Mouse (Mus musculus) adrenal gland, postnatal 4 days (tissue): ENCODE results near the gene Apol10b. TPM values are rescaled to one million over a fixed set of nuclear protein-coding genes. Genes with fewer than 3 reads are reported as not detected.

Source experiments
- total RNA-seq, 2 experiments: library from RNA; stranded (reverse); gene quantifications; 2 replicates each; pipeline ENCODE4 v1.2.3; 2021

The Apol10b gene
- total RNA-seq, 2 experiments from 2014 or later, result 0.14 TPM; not detected in 1

Other genes with a start within 250 kb of the Apol10b start
- gene Apol7a, start 197.0 kb downstream of the Apol10b start, total RNA-seq, result 1 to 10 TPM in 1 of 2 experiments, not detected in 1; 2.5 TPM
- gene Apol9a, start 185.0 kb downstream of the Apol10b start, total RNA-seq, result under 1 TPM; 0.23 to 0.45 TPM
- gene Apol7b, start 148.6 kb downstream of the Apol10b start, total RNA-seq, result not detected
- not detected for gene Apol10a, start 119.1 kb downstream of the Apol10b start, total RNA-seq
- not detected for gene Apol11a, start 87.9 kb downstream of the Apol10b start, total RNA-seq
- gene Apol7c, start 62.8 kb downstream of the Apol10b start, total RNA-seq, result not detected
- gene 1700025B11Rik, start 34.2 kb downstream of the Apol10b start, total RNA-seq, result not detected
- not detected for gene Gm36245, start 3.1 kb upstream of the Apol10b start, total RNA-seq
- under 1 TPM; 0.59 to 0.90 TPM for gene Apol11b, start 47.2 kb upstream of the Apol10b start, total RNA-seq
- under 1 TPM in 1 of 2 experiments, not detected in 1; 0.14 TPM for gene Apol7e, start 102.7 kb upstream of the Apol10b start, total RNA-seq
- under 1 TPM; 0.20 to 0.25 TPM for gene Apol9b, start 132.9 kb upstream of the Apol10b start, total RNA-seq
- 1 to 10 TPM; 1.7 to 4.8 TPM for gene Apol8, start 160.9 kb upstream of the Apol10b start, total RNA-seq
- gene Myh9, start 246.1 kb upstream of the Apol10b start, total RNA-seq, result 100 to 1,000 TPM; 251 to 311 TPM